Mouse (Mus musculus) mesoderm, embryonic 11.5 days (tissue): ENCODE data around the gene Polr3b.
A peak's percentile ranks its signal among the peaks of the same experiment; 100 is the strongest.

Experiments
- DNase-seq: peaks from one replicate; pipeline ENCODE4 v3.0.0-alpha.2; 2012; ENCODE audit warnings: low read depth, low spot score

Gene Polr3b

GRCm38 (mm10) chr10:84621826-84622790 lies at the start of gene Polr3b:
Gene Polr3b (plus strand): TSS chr10:84622292.
- peak; percentile 93 for DNase-seq

GRCm38 (mm10) chr10:84573671-84574420 lies 48.2 kb upstream of the Polr3b start:
- DNase-seq: no peak

- DNase-seq: no peak
Observed at GRCm38 (mm10) chr10:84576029-84576394, 46.1 kb upstream of the Polr3b start.

- peak; percentile 96 for DNase-seq
Observed at GRCm38 (mm10) chr10:84576395-84577070, 45.6 kb upstream of the Polr3b start, which contains the start of gene Tcp11l2. Gene Tcp11l2 (plus strand): TSS chr10:84576626.

- DNase-seq: peak; percentile 65
Observed at GRCm38 (mm10) chr10:84577071-84577727, 44.9 kb upstream of the Polr3b start.

- no peak for DNase-seq
Observed at GRCm38 (mm10) chr10:84578738-84579137, 43.4 kb upstream of the Polr3b start.

- DNase-seq: no peak
Observed at GRCm38 (mm10) chr10:84579527-84579926, 42.6 kb upstream of the Polr3b start.

- DNase-seq: no peak
Observed at GRCm38 (mm10) chr10:84581191-84581590, 40.9 kb upstream of the Polr3b start.

- DNase-seq: no peak
Observed at GRCm38 (mm10) chr10:84582236-84582635, 39.9 kb upstream of the Polr3b start.

- DNase-seq: no peak
Observed at GRCm38 (mm10) chr10:84584451-84585293, 37.4 kb upstream of the Polr3b start.

GRCm38 (mm10) chr10:84585294-84585650 lies 36.8 kb upstream of the Polr3b start:
- no peak for DNase-seq

- DNase-seq: no peak
Observed at GRCm38 (mm10) chr10:84590956-84591355, 31.1 kb upstream of the Polr3b start.

- DNase-seq: no peak
Observed at GRCm38 (mm10) chr10:84591640-84592148, 30.4 kb upstream of the Polr3b start.

- no peak for DNase-seq
Observed at GRCm38 (mm10) chr10:84592745-84593144, 29.3 kb upstream of the Polr3b start.

GRCm38 (mm10) chr10:84597127-84597785 lies 24.8 kb upstream of the Polr3b start:
- no peak for DNase-seq

- DNase-seq: no peak
Observed at GRCm38 (mm10) chr10:84598172-84598571, 23.9 kb upstream of the Polr3b start.

- DNase-seq: no peak
Observed at GRCm38 (mm10) chr10:84600136-84600535, 22.0 kb upstream of the Polr3b start.

GRCm38 (mm10) chr10:84604335-84604734 lies 17.8 kb upstream of the Polr3b start:
- no peak for DNase-seq

GRCm38 (mm10) chr10:84608361-84608760 lies 13.7 kb upstream of the Polr3b start:
- no peak for DNase-seq

- peak; percentile 48 for DNase-seq
Observed at GRCm38 (mm10) chr10:84610324-84610723, 11.8 kb upstream of the Polr3b start.
